Mouse (Mus musculus) adrenal gland, postnatal 36 days (tissue): ENCODE results near the gene Bag6. TPM values are rescaled to one million over a fixed set of nuclear protein-coding genes. Genes with fewer than 3 reads are reported as not detected.
A peak's percentile ranks its signal among the peaks of the same experiment; 100 is the strongest.

Experiments
- DNase-seq, 2 experiments: peaks; one replicate each; pipeline ENCODE4 v3.0.0; 2021; ENCODE audit warnings: mixed read lengths in 1 of 2
- total RNA-seq, 2 experiments: library from RNA; stranded (reverse); gene quantifications; 2 replicates each; pipeline ENCODE4 v1.2.3; 2021

Bag6 gene
- total RNA-seq, 2 experiments from 2014 or later = 372 to 389 TPM

DNA sequence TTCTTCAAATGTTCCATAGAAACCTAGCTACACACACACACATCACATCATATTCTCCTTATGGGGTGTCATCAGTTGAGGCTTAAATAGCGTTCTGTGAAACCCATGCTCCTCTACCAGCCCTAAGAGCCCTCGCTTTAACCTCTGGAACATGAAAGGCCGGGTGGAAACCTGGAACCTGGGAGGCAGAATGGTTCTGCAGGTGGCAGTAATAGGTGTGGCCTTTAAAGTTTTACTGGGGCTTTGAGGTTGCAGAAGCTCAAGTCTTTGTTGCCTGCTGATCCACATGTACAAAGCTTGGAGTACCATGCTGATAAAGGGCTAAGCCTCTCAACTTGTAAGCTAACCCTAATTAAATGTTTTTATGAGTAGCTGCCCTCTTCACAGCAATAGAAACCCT lies 12.4 kb downstream of the Bag6 start:
- no peak for DNase-seq

DNA sequence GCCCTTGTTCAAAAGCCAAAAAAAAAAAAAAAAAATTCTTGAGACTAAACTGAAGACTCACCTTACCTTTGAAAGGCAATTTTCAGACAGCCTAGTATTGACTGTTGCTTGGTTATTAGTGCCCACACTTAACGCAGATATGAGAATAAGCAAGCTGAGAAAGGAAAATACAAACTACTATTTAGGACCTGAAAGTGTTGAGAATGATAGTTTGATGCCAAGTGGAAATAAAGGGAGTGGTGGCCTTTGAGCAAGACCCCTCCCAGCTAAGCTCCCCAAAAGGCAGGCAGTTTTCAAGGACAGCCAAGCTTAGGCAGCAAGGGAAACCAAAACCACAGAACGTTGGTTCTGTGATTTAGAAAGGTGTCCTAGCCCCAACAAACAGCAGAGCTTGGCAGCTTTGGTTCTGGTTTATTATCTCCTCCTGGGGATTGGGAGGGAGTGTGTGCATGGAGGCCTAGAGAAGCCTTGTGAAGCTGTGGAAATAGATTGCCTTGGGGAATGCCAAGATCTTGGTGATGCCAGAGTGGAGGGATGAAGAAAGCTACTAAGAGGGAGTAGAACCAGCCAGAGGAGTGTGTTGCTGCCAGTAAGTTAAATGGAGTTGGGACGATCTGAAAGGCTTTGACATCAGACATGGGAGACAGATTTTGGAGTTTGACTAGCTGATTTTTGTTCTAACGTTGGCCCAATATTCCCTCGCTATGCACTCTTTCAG lies 13.1 kb downstream of the Bag6 start:
- DNase-seq = peak in 1 of 2 experiments; percentile 12

DNA sequence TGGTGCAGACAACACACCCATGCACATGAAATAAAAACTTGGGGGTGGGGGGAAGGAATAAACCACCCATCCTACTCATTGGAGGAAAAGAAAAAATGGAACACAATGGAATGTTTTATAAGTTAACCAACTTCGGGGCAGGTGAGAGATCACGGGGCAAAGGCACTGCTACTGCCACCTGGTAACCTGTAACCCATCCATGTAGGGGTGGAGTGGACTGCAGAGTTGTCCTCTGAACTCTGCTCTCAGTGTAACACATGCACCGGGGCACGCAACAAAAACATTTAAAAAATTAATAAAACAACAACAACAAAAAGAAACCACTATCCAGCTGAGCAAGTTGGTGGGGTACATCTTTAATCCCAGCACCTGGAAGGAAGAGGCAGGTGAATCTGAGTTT lies 17.1 kb downstream of the Bag6 start:
- DNase-seq = no peak

DNA sequence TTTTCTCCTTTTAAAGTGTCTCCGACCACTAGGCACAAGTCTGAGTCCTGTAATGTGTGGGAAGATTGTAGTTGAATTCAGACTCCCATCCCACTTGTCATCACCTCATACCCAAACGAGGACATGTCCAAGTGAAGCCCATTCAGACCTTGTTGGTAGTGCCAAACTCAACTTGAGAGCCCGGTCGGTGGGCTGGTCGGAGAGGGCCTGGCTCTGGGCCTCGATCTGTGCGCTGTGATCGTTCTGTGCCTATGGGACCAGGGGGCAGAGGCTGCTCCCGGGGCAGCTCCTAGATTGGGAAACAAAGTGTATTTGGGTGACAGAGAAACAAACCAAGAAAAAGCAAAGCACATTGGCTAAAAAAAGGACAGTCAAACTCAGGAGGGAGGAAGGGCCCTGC lies 18.1 kb downstream of the Bag6 start:
- no peak for DNase-seq

DNA sequence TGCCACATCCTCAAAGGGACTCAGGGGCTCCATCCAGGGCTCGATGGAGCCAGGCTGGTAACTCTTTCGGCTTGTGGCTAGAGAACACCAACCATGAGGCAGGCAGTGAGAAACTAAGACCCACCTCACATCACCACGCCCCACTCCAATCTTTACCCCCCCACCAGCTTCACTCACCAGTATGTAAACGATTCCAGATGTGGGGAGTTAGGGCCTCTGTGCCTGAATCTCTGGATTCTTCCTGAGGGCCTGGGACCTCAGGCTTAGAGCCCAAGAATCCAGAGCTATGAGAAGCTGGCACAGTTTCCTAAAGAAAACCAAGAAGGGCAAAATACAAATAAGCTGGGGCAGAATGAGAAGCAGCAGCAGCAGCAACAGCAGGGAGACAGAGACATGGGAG lies 19.0 kb downstream of the Bag6 start:
- no peak for DNase-seq

DNA sequence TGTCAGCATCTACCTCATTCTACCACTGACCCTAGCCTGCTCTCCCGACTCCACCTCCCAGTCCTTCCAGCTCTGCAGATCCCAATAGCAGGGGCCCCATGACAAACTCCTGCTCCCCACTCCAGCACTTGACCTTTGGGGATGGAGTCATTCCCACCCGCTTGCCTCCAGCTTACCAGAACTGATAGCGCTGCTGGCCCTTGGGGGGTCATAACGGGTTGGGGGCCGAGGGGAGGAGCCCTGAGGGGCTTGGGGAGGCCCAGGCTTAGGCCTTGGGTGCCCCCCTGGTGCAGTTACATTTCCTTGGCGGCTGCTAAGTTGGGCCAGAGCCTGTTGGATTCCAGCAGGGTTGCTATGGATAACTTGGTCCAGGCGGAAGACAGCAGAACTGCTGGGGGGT lies 19.6 kb downstream of the Bag6 start:
- DNase-seq = no peak

DNA sequence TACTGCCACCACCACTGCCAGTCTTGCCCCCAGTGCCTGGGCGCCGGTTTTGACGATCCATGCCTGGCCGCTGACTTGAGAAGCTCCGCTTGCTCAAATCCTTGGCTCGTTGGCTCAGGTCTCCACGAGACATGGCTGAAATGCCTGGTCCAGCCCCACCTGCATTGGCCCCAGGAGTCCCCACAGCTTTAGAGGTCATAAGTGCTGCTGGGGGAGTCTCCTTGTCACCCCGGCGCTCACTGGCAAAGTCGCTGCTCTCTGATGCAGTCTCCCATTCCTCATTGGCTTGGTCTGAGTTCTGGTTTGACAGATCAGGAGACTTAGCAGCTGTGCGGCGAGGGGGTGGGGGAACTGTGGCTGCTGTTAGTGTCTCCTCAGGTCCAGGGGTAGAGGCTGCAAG lies 20.5 kb downstream of the Bag6 start:
- no peak for DNase-seq

DNA sequence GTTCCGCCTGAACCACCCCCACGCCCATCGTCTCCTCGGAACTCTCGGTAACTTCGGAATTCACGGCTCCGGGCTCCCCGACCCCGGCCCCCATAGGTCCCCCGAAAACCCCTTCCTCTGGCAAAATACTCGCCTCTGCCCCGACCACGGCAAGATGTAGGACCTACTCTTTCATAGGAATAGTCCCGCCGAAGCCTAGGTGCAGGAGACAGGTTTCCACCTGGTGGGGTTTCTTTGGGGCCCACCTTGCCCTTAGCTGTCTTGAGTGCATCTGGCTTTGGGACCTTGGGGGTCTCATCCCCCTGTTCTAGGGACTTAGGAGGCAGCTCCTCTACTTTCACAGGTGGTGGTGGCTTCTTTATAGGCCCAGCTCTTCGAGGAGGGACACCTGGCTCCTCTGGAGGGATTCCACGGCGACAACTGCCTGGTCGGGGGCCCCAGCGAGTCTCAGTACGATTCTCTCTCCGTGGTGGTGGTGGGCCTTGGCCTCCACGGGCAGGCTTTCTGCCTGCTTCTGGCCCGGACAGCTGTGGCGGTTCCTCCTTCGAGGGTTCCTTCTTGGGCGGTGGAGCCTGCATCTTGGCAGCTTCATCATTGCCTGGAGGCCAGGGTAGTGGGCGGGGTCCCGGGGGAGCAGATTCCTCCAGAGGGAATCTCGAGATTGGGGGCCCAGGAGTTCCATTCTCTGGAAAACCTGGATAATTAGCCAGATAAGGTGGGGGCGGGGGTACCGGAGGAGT lies 21.7 kb downstream of the Bag6 start:
- DNase-seq = no peak

DNA sequence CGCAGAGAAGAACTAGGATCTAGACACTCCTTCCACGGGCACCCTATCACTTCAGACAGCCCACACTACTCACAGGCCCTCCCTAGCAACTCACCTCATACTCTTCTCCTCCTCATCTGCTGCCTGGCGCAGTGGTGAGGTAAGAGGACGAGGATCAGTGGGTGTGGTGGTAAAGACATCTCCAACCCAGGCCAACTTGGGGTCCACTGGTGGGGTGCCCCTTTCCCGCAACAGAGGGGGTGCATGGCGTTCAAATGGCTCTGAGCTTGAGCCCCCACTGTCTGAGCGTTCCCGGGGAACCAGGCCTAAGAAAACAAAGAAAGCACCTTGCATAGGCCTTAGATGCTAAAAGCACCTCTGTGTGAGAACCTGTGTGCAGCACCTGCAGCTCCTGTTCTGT lies 22.3 kb downstream of the Bag6 start:
- DNase-seq = no peak

DNA sequence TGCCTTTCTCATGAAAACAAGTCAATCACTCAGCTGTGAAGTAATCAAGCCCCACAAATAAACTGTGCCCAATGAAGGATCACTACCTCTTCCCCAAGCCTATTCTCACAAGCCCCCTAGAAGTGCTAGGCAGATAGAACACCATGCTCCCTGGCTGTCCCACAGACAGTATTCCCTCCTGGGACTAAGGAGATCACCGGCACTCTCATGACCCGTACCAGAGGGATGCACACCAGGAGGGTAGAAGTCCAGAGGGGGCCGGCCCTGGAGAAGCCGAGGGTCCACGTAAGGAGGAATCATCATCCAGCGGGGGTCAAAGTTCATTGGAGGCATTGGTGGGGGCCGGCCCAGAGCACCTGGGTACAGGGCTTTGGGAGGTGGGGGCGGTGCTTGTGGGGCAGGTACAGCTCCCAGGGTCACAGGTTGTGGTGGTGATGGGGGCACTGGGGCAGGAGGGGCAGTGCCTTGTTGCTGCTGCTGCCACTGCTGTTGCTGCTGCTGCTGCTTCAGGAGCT lies 22.7 kb downstream of the Bag6 start:
- DNase-seq = no peak

DNA sequence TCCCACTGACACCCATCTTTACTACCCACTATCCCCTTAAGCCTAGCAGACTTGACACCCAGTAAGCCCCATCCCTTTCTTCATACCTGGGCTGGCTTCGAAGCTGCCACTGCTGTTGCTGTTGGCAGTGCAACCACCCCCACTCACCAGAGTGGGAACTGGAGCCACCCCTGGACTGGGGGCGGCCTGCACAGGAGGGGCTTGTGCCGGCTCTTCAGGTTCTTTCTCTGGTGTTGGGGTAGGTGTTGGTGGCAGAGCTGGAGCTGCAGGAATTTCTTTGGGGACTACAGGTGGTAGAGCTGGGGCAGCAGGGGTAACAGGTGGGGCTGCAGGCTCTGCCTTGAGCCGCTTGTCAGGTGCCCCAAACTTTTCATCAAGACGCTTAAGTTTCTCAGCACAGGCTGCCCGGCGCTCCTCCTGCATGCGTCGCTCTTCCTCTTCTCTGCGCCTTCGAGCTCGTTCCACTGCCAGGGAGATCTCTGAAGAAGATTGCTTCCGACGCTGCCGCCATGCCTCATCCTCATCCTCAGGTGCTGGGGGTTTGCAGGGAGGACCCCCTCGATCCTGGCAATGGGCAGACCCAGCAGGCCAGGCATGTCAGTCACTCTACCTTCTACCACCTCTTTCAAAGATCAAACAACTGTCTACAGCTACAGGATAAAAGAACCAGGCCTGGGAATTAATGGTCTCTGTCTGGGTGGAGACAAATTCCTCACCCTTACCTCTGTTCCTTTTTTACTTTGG lies 24.0 kb downstream of the Bag6 start:
- DNase-seq = no peak

DNA sequence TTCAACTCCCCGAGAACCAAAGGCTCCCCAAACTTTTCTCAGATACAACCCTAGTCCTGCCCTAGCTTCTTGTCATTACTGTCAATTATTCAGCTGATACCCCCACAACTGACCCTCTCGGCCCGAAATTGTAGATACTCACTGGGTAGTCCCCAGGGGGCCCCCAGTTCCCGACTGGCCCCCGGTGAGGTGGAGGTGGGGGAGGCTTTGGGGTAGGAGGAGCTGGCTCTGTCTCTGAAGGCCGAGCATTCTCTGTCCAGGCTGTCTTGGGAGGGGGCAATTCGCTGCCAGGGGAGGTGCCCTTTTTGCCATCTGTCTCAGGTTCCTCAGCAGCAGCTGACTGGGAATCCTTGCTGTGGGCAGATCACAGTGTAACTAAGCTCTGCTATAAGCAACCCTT lies 24.7 kb downstream of the Bag6 start:
- no peak for DNase-seq

DNA sequence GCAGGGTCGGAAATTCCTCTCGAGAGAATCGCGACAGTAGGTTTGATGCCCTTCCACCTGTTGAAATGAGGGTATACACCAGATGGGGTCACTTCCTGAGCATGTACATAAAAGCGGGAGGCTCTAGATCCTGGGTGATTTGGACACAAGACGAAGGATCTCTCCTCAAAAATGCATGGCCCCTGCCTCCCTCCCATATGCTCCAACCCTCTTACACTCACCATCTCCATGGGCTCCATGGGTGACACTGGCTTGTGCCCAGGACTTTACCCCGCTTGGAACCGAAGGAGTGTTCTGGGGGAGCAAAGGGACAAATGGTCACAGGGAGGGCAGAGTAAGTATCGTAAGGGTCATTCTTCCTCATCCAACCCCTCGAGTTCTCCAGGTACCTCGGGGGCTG lies 26.4 kb downstream of the Bag6 start:
- DNase-seq = no peak

DNA sequence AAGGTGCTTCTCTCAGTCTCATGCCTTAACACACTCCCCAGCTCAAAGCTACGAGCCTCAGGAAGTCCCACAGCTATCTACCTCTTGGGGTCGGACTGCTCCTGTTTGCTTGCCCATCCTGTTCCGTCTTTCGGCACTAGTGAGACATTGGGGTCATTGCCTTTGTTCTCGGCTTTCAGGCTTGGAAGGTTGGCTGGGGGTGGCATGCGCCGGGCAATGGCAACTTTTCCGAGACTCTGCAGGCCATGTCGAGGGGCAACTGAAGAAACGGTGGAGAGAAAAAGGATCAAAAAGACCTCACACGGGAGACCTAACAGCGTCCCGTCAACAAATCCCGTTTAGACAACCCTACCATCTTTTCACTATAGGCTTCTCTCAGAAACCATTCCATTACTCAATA lies 27.1 kb downstream of the Bag6 start:
- no peak for DNase-seq

DNA sequence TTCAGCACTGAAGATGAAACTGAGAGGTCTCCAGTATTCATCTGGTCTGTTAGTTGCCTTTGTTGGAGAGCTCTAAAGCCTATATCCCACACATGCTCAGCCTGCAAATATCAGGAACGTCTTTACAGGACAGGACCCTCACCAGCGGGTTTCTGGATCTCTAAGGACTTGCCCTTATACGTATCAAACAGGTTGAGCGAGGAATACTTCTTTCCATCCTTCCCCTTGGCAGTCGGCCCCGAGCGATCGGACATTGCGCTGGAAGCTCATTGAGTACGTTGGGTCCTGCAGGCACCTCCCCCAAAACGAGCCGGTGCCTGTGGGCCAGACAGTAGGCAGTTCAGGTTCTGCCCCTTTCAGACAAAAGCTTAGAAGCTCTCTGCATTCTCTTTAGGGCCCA lies 27.8 kb downstream of the Bag6 start:
- peak; percentile 53 to 76 for DNase-seq

DNA sequence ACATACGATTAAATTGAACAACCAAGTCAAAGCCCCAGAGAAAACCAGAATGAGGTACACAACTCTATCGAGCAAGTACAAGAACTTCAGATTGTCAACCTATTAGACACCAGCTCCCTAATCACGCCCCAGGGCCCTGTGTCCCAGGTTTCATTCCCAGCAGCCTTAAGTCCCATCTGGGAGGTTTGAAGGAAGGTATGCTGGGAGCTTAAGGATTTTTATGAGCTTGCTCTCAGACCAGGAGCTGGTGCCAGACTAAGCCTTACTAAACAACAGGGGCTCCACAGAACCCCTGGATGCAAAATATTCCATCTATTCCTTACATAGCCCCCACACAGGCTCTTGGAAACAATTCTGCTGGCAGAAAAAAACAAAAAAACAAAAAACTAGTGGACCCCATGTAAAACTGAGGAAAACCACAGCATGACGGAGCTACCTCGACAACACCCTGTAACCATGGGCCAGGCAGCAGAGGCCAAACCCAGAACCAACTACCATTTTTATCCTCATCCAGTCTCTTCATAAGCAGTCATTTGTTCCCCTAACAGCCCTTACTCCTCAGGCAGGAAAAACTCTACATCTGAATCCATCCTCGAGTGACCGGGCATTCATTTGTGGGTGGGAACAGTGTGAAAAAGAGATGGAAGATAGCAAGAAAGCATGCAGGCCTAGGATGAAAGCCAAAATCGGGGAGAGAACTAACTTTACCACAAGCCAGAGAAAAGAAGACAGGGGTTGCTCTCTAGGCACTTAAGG lies 28.5 kb downstream of the Bag6 start:
- no peak for DNase-seq

DNA sequence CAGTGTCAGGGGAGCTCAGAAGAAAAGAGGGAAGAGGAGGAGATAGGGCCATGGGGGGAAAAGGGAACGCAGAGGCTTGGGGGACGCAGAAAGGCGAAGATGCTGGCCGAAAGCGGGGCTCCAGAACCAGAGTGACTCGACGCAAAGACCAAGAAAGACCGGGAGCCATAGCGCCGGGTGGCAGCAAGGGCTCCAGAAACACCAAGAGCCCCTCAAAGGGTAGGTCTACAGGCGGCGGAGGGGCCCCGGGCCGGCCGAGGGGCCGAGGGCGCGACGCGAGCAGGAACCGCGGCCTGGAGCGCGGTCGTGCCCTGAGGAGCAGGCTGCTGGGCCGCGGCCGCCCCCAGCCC lies 29.2 kb downstream of the Bag6 start:
- peak in 1 of 2 experiments; percentile 23 for DNase-seq

DNA sequence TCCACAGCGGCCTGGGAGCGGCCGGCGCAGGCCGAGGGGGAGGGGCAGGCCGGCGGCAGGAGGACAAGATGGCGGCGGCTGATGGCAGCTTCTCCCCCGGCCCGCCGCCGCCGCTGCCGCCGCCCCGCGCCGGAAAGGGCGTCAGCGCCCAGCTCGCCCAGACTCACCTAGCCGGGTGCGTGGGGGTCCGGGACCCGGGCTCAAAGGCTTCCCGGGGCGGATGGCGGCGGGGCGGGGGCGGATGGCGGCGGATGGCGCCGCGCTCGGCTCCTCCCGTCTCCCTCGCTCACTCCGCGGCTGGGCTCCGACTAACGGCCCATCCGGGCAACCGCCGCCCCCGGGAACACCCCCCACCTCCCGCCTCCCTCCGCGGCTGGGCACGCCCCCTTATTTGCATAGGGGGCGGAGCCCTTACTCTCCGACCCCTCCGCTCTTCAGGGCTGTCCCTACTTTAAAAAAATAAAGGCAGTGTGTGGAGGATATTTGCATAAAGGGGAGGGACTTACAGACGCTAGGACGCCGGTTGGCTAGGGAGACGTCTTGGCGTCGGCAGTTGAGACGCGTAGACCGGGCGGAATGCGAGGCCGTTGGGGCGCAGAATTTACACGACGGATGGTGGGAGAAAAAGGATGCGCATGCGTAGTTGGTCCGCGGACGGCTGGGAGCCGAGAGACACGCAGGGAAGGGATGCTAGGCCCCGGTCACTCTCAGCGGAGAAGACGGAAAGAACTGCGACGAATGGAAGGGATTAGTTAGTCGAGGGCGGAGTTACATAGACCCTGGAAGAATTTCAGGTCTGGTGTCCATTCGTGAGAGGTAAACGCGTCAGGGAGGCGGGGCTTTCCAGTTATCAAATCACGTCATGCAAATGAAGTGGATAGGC lies 29.8 kb downstream of the Bag6 start, which contains the start of gene Prrc2a:
Prrc2a (minus strand) TSS at position 330 of the 883 bp plus-strand sequence.
- DNase-seq = peak; percentile 96 to 98

DNA sequence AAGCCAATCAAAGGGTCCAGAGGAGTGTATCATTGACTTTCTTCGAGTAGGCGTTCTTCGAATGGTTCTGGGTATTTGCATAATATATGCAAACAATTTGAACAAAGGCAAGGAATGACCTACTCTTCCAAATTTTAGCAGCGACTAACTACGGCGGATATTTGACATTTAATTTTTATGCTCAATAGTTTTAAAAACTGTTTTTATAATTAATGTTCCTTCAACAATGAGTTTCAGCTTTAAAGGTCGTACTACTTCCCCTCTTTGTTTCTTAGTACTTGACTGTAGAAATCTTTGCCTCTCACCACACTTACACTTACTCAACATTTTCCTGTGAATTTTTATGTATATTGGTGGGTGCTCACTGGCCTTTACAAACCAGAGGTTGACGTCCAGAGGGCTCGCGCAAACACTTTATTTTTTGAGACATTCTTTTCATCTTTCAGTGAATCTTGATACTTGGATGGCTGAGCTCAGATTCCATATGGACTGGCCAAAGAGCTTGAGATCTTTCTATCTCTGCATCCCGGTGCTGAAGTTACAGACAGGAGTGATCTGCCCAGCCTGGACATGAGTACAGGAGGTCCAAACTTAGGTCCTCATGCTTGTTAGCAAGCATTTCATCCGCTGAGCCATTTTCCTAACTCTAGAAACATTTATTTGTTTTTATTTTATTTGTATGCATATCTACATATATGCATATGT lies 30.6 kb downstream of the Bag6 start:
- no peak for DNase-seq

DNA sequence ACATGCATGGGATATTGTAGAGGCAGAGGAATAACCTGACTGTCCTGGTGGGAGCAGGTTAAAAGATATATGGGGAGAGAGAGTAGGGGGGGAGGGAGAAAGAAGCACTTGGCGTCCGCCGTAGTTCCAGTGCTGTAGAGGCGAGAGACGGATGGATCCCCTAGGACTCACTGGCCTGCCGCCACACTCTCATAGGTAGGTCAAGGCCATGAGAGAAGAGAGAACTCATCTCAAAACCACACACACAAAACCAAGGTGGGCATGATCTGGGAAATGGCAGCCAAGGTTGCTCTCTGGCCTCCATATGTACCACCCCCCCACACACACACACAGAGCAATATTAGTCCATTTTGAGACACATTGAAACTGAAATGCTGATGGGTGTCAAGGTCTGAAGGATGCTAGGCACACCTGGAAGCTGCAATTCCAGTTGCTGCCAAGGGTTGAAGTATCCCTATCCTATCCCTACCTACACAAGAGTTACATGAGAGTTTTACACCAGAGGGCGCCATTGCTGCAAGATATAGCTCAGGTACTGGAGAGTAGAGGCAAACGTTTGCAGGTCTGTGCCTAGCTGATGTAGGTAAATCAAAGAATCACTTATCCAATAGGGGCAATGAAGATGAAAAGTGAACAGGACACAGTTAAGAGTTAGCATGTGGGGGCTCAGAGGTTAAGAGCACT lies 31.5 kb downstream of the Bag6 start:
- DNase-seq = peak; percentile 47 to 72
